Mouse (Mus musculus): ENCODE results near the gene BC037034.
"Not testable (repeated sequence)": the region's sequence is repeated elsewhere in the genome, so short reads cannot be mapped to it uniquely, and the experiment has no call there.

Gene BC037034

GRCm38 (mm10) chr5:138219864-138220263 is 44.0 kb downstream of the BC037034 start:
- in situ Hi-C loops (cut with MboI, MseI), result no loop called here

GRCm38 (mm10) chr5:138216632-138217031 is 47.2 kb downstream of the BC037034 start:
- in situ Hi-C loops (cut with MboI, MseI), result not testable (repeated sequence)
